Mouse (Mus musculus): Measurements from ENCODE around the gene Gapdhs. TPM values are rescaled to one million over a fixed set of nuclear protein-coding genes. Genes with fewer than 3 reads are reported as not detected.
A peak's percentile ranks its signal among the peaks of the same experiment; 100 is the strongest.

The Gapdhs gene
- polyA plus RNA-seq, 1 experiment from 2014 or later, result 0.18 TPM

GRCm38 (mm10) chr7:30717716-30718046 lies 25.8 kb downstream of the Gapdhs start:
- TF ChIP-seq CTCF (IDR thresholded peaks at IDR 0.05) (peak; percentile 27), EP300 (IDR thresholded peaks at IDR 0.05) (no peak)
- DNase-seq (ENCODE audit: low spot score) (no peak), ATAC-seq (no peak)
- H3K36me3 ChIP-seq (ENCODE audit: insufficient read depth, low read length), result no peaks in the 10 kb centered on the region
- H3K4me3 ChIP-seq (ENCODE audit: low read depth, low read length), result 0 out of 2 replicates have a peak overlapping the region, but pooled peaks have one; percentile 3
- H3K27ac ChIP-seq (ENCODE audit: low read length), result no peak overlapping the region
- H3K4me1 ChIP-seq (ENCODE audit: insufficient read depth, low read depth, low read length), result no peaks in the 10 kb centered on the region
- WGBS, result 11% methylated on average over 14 of the region's 14 CpGs
- H3K27me3 ChIP-seq (replicated peaks; ENCODE audit: insufficient read depth, low read length), result no peaks in the 10 kb centered on the region
- H3K4me2 ChIP-seq (replicated peaks; ENCODE audit: low read depth, low read length), result peak overlapping the region; percentile 44
- H3K9me3 ChIP-seq (ENCODE audit: low read length), result no peaks in the 10 kb centered on the region
- no peak overlapping the region for H3K9ac ChIP-seq (replicated peaks; ENCODE audit: low read depth)

- WGBS, result 3% methylated on average over 43 of the region's 43 CpGs
- H3K4me2 ChIP-seq (replicated peaks; ENCODE audit: low read depth, low read length), result peak overlapping the region; percentile 44
- no peak for TF ChIP-seq EP300 (IDR thresholded peaks at IDR 0.05)
- no peak for TF ChIP-seq CTCF (IDR thresholded peaks at IDR 0.05)
- DNase-seq (ENCODE audit: low spot score), result peak; percentile 78
- H3K9ac ChIP-seq (replicated peaks; ENCODE audit: low read depth), result no peak overlapping the region
- no peaks in the 10 kb centered on the region for H3K36me3 ChIP-seq (ENCODE audit: insufficient read depth, low read length)
- 0 out of 2 replicates have a peak overlapping the region, but pooled peaks have one; percentile 3 for H3K4me3 ChIP-seq (ENCODE audit: low read depth, low read length)
- ATAC-seq, result peak; percentile 92
- H3K9me3 ChIP-seq (ENCODE audit: low read length), result no peaks in the 10 kb centered on the region
- no peaks in the 10 kb centered on the region for H3K27me3 ChIP-seq (replicated peaks; ENCODE audit: insufficient read depth, low read length)
- H3K4me1 ChIP-seq (ENCODE audit: insufficient read depth, low read depth, low read length), result no peaks in the 10 kb centered on the region
- no peak overlapping the region for H3K27ac ChIP-seq (ENCODE audit: low read length)
Measured at GRCm38 (mm10) chr7:30717006-30717715, 26.3 kb downstream of the Gapdhs start.

GRCm38 (mm10) chr7:30711942-30712341 lies 31.5 kb downstream of the Gapdhs start, which contains the start of gene Atp4a:
Gene Atp4a, plus strand, starts transcription at chr7:30712209.
- ATAC-seq, result no peak
- WGBS, result 76% methylated on average over 3 of the region's 3 CpGs

GRCm38 (mm10) chr7:30707441-30707840 lies 36.0 kb downstream of the Gapdhs start:
- TF ChIP-seq EP300 (IDR thresholded peaks at IDR 0.05), result peak; percentile 38; the same call in 1 of the 2 replicates
- no peak for TF ChIP-seq CTCF (IDR thresholded peaks at IDR 0.05)
- no peaks in the 10 kb centered on the region for H3K9me3 ChIP-seq (ENCODE audit: low read length)
- WGBS, result 46% methylated on average over 1 of the region's 1 CpGs
- no peak overlapping the region for H3K27ac ChIP-seq (ENCODE audit: low read length)
- H3K4me3 ChIP-seq (ENCODE audit: low read depth, low read length), result no peak overlapping the region
- no peaks in the 10 kb centered on the region for H3K27me3 ChIP-seq (replicated peaks; ENCODE audit: insufficient read depth, low read length)
- no peaks in the 10 kb centered on the region for H3K4me1 ChIP-seq (ENCODE audit: insufficient read depth, low read depth, low read length)
- H3K9ac ChIP-seq (replicated peaks; ENCODE audit: low read depth), result no peak overlapping the region
- peak; percentile 42 for DNase-seq (ENCODE audit: low spot score)
- no peak overlapping the region for H3K4me2 ChIP-seq (replicated peaks; ENCODE audit: low read depth, low read length)
- ATAC-seq, result peak; percentile 68
- H3K36me3 ChIP-seq (ENCODE audit: insufficient read depth, low read length), result no peaks in the 10 kb centered on the region

More at GRCm38 (mm10) chr7:30711942-30712341, 31.5 kb downstream of the Gapdhs start, which contains the start of gene Atp4a:
- Histone ChIP-seq H3K27ac (ENCODE audit: low read length) (no peak within 1 kb of the TSS), H3K4me3 (ENCODE audit: low read depth, low read length) (no peak within 1 kb of the TSS), H3K4me1 (ENCODE audit: insufficient read depth, low read depth, low read length) (no peaks in the 10 kb centered on the region), H3K27me3 (replicated peaks; ENCODE audit: insufficient read depth, low read length) (no peaks in the 10 kb centered on the region), H3K4me2 (replicated peaks; ENCODE audit: low read depth, low read length) (no peak within 1 kb of the TSS), H3K36me3 (ENCODE audit: insufficient read depth, low read length) (no peaks in the 10 kb centered on the region), H3K9ac (replicated peaks; ENCODE audit: low read depth) (no peak within 1 kb of the TSS), H3K9me3 (ENCODE audit: low read length) (no peaks in the 10 kb centered on the region)
- no peak for TF ChIP-seq EP300 (IDR thresholded peaks at IDR 0.05)
- no peak for TF ChIP-seq CTCF (IDR thresholded peaks at IDR 0.05)
- no peak for DNase-seq (ENCODE audit: low spot score)

- Histone ChIP-seq H3K27me3 (replicated peaks; ENCODE audit: insufficient read depth, low read length) (no peaks in the 10 kb centered on the region), H3K27ac (ENCODE audit: low read length) (no peak overlapping the region), H3K4me3 (ENCODE audit: low read depth, low read length) (no peak overlapping the region), H3K36me3 (ENCODE audit: insufficient read depth, low read length) (no peaks in the 10 kb centered on the region), H3K4me2 (replicated peaks; ENCODE audit: low read depth, low read length) (no peak overlapping the region), H3K4me1 (ENCODE audit: insufficient read depth, low read depth, low read length) (no peaks in the 10 kb centered on the region), H3K9ac (replicated peaks; ENCODE audit: low read depth) (no peak overlapping the region), H3K9me3 (ENCODE audit: low read length) (no peaks in the 10 kb centered on the region)
- TF ChIP-seq CTCF (IDR thresholded peaks at IDR 0.05) (no peak), EP300 (IDR thresholded peaks at IDR 0.05) (no peak)
- WGBS, result 40% methylated on average over 7 of the region's 8 CpGs
- no peak for DNase-seq (ENCODE audit: low spot score)
- no peak for ATAC-seq
Measured at GRCm38 (mm10) chr7:30706214-30706882, 37.1 kb downstream of the Gapdhs start.

- peak; percentile 41 for ATAC-seq
- Histone ChIP-seq H3K9me3 (ENCODE audit: low read length) (no peaks in the 10 kb centered on the region), H3K9ac (replicated peaks; ENCODE audit: low read depth) (no peak within 1 kb of the TSS), H3K4me1 (ENCODE audit: insufficient read depth, low read depth, low read length) (0 out of 2 replicates have a peak, but pooled peaks cover 3% of the 10 kb centered on the region), H3K27ac (ENCODE audit: low read length) (no peak within 1 kb of the TSS), H3K27me3 (replicated peaks; ENCODE audit: insufficient read depth, low read length) (no peaks in the 10 kb centered on the region), H3K36me3 (ENCODE audit: insufficient read depth, low read length) (no peaks in the 10 kb centered on the region), H3K4me2 (replicated peaks; ENCODE audit: low read depth, low read length) (no peak within 1 kb of the TSS), H3K4me3 (ENCODE audit: low read depth, low read length) (no peak within 1 kb of the TSS)
- DNase-seq (ENCODE audit: low spot score), result peak; percentile 68
- TF ChIP-seq CTCF (IDR thresholded peaks at IDR 0.05) (no peak), EP300 (IDR thresholded peaks at IDR 0.05) (no peak)
- WGBS, result 33% methylated on average over 9 of the region's 9 CpGs
Measured at GRCm38 (mm10) chr7:30698589-30698988, 44.9 kb downstream of the Gapdhs start, which contains the start of gene 2200002J24Rik. Gene 2200002J24Rik, plus strand, starts transcription at chr7:30698926.
